Mouse (Mus musculus): Measurements from ENCODE around the gene Ifngr2.
"Not testable (repeated sequence)": the region's sequence is repeated elsewhere in the genome, so short reads cannot be mapped to it uniquely, and the experiment has no call there.

DNA sequence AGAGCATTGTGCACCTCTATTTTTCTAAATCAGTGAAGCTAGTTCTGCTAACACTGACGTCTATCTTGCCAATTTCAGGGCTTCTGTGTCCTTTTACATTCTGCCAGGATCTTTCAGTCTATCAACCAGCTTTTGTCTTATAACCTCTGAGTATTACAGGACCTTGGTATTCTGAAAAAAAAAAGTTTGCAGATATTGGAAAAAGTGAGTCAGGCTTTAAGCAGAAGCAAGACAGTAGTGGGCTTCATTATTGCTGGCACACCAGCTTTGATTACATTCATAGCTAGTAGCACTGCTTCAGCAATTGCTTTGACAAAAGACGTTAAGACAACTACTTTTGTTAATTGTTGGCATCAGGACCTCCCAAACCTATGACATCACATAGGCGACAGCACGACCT is 16.0 kb upstream of the Ifngr2 start:
- not testable (repeated sequence) for TF ChIP-seq POLR2A (IDR thresholded peaks at IDR 0.05; ENCODE audit: extremely low read depth, insufficient read depth, low read length); CTCF (IDR thresholded peaks at IDR 0.05; ENCODE audit: low read depth, low read length)

Data from liver, adult 2 months (tissue).